Mouse (Mus musculus) intestine, embryonic 16.5 days (tissue): ENCODE results near the gene Cbs. TPM values are rescaled to one million over a fixed set of nuclear protein-coding genes. Genes with fewer than 3 reads are reported as not detected.

ENCODE experiments used
- ATAC-seq: fragments of 200-750 bp; cut with Nextera tagmentation; 2 replicates; pipeline ENCODE4 v1.8.0; 2017; ENCODE audit warnings: moderate TSS enrichment, moderate library complexity
- H3K27ac ChIP-seq: fragments of 300-500 bp; sonication (generic); 2 replicates; pipeline ENCODE4 v1.5.1; 2014; ENCODE audit warnings: mild to moderate bottlenecking, low read length
- H3K27me3 ChIP-seq: fragments of 300-500 bp; sonication (generic); replicated peaks from 2 replicates; pipeline ENCODE4 v1.6.1; 2014; ENCODE audit warnings: low read length, control low read depth, mixed read lengths; ENCODE audit not compliant: control insufficient read depth, insufficient read depth
- H3K36me3 ChIP-seq: fragments of 300-500 bp; sonication (generic); 2 replicates; pipeline ENCODE4 v1.6.1; 2014; ENCODE audit warnings: low read length, control low read depth; ENCODE audit not compliant: control insufficient read depth, insufficient read depth
- H3K4me1 ChIP-seq: fragments of 300-500 bp; sonication (generic); 2 replicates; pipeline ENCODE4 v1.6.1; 2014; ENCODE audit warnings: low read length, control low read depth, mixed read lengths; ENCODE audit not compliant: control insufficient read depth, insufficient read depth
- H3K4me2 ChIP-seq: fragments of 300-500 bp; sonication (generic); 2 replicates; pipeline ENCODE4 v1.6.1; 2014; ENCODE audit warnings: low read depth, low read length, control low read depth
- H3K4me3 ChIP-seq: fragments of 300-500 bp; sonication (generic); 2 replicates; pipeline ENCODE4 v1.5.1; 2014; ENCODE audit warnings: mild to moderate bottlenecking, low read length
- H3K9ac ChIP-seq: fragments of 300-500 bp; sonication (generic); 2 replicates; pipeline ENCODE4 v1.6.1; 2014; ENCODE audit warnings: low read depth, low read length
- H3K9me3 ChIP-seq: fragments of 300-500 bp; sonication (generic); 2 replicates; pipeline ENCODE4 v1.6.1; 2016; ENCODE audit warnings: low read length, control low read depth; ENCODE audit not compliant: control insufficient read depth
- WGBS: fragments of 180-500 bp; shearing (Covaris S2); extraction: QIAGEN DNeasy Blood & Tissue Kit; methylation state at CpG from one replicate; pipeline ENCODE4 v1.1.7; 2014; 5-methylcytosine and 5-hydroxymethylcytosine counted together
- polyA plus RNA-seq: library from polyadenylated mRNA; unstranded; fragments of >200 nt; fragmentation: Nextera tagmentation; extraction: Ambion mirVana; gene quantifications from 2 replicates; pipeline ENCODE4 v1.2.1, GENCODE M21; 2015

Cbs gene
- 12.2 and 12.5 TPM in 2 replicates for polyA plus RNA-seq

GRCm38 (mm10) chr17:31636942-31637811 is at the start of gene Cbs:
Gene Cbs, minus strand, starts transcription at chr17:31637238.
- Histone ChIP-seq H3K4me2 (peak within 1 kb of the TSS; percentile 95), H3K36me3 (no peaks in the 10 kb centered on the region), H3K4me3 (peak within 1 kb of the TSS; percentile 63), H3K4me1 (peaks cover 13% of the 10 kb centered on the region), H3K9me3 (no peaks in the 10 kb centered on the region), H3K9ac (peak within 1 kb of the TSS; percentile 60), H3K27ac (no peak within 1 kb of the TSS), H3K27me3 (peaks cover 9% of the 10 kb centered on the region)
- peak; percentile 95 for ATAC-seq
- WGBS: 2% methylated on average over 60 of the region's 61 CpGs

- WGBS: 24% methylated on average over 3 of the region's 3 CpGs
- no peak overlapping the region for H3K4me3 ChIP-seq
These were observed 49.2 kb upstream of the Cbs start for GRCm38 (mm10) chr17:31686225-31686564.

DNA sequence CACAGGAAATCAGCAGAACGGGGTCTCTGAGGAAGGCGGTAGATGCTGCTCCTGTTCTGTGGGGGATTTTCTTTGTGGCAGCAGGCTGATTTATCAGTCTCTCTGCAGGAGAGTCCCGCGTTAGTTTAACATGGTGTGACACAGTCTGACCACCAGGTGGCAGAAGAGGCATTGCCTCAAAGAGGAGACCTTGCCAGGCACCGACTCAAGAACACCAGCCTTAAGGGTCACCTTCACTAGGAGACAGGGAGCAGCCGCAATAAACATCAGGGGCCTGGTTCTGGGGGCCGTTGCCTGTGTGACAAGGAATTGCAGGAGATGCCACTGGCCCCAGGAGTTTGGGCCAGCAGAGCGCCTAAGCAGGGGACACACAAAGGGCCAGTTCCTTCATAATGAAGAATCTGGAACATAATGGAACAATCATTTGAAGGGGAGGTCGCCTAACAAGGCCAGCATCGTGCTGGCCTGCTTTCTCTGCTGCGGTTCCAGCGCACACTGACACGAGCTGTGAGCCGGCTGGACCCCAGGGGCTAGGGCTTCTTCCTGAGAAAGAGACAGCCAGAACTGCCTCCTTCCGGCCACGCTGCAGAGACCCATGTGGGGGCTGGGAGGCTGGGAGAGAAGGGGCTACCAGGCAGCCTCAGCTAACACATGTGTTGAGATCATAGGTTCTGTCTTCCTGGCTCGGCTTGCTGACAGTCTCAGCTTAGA is 48.6 kb upstream of the Cbs start:
- Histone ChIP-seq H3K4me3 (no peak overlapping the region), H3K9ac (peak overlapping the region; percentile 46), H3K27me3 (no peaks in the 10 kb centered on the region), H3K4me2 (peak overlapping the region; percentile 31), H3K36me3 (no peaks in the 10 kb centered on the region), H3K9me3 (no peaks in the 10 kb centered on the region), H3K4me1 (peaks cover 8% of the 10 kb centered on the region), H3K27ac (peak overlapping the region; percentile 87)
- ATAC-seq: peak; percentile 71
- 13% methylated on average over 17 of the region's 17 CpGs for WGBS

More at GRCm38 (mm10) chr17:31686225-31686564, 49.2 kb upstream of the Cbs start:
- H3K27ac ChIP-seq: peak overlapping the region; percentile 87
- H3K36me3 ChIP-seq: no peaks in the 10 kb centered on the region
- H3K27me3 ChIP-seq: no peaks in the 10 kb centered on the region
- H3K9ac ChIP-seq: peak overlapping the region; percentile 46; the same call in 1 of the 2 replicates
- no peaks in the 10 kb centered on the region for H3K9me3 ChIP-seq
- peaks cover 8% of the 10 kb centered on the region for H3K4me1 ChIP-seq
- peak overlapping the region; percentile 31 for H3K4me2 ChIP-seq
- peak; percentile 65 for ATAC-seq

- Histone ChIP-seq H3K9me3 (no peaks in the 10 kb centered on the region), H3K36me3 (no peaks in the 10 kb centered on the region), H3K9ac (no peak overlapping the region), H3K27ac (no peak overlapping the region), H3K4me3 (no peak overlapping the region), H3K27me3 (no peaks in the 10 kb centered on the region), H3K4me2 (no peak overlapping the region), H3K4me1 (no peaks in the 10 kb centered on the region)
- ATAC-seq: no peak
- 69% methylated on average over 2 of the region's 2 CpGs for WGBS
These were observed 43.4 kb upstream of the Cbs start for GRCm38 (mm10) chr17:31680450-31680849.

DNA sequence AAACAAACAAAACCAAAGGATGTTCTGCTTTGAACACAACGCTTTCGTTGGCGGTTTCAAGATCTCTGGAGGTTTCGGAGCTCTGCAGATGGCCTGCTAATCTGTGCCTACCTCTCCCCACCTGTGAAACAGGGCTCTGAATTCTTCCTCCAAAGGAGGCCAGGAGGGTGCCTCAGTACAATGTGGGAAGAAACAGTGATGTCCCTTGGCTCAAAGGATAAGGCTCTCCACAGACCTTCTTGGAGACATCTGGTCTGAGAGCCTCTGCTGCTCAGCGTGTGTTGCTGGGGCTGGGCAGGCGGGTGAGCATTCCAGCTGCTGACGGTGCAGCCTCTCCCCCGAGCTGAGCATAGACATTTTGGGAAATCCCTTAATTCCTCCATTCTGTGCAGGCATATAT is 40.5 kb upstream of the Cbs start, which contains the start of gene Cryaa:
Cryaa (plus strand) TSS at position 301 of the 400 bp plus-strand sequence.
- H3K9me3 ChIP-seq: no peaks in the 10 kb centered on the region
- no peaks in the 10 kb centered on the region for H3K27me3 ChIP-seq
- H3K9ac ChIP-seq: no peak within 1 kb of the TSS
- no peaks in the 10 kb centered on the region for H3K4me1 ChIP-seq
- H3K36me3 ChIP-seq: no peaks in the 10 kb centered on the region
- WGBS: 72% methylated on average over 8 of the region's 8 CpGs
- no peak within 1 kb of the TSS for H3K4me2 ChIP-seq
- no peak within 1 kb of the TSS for H3K27ac ChIP-seq
- H3K4me3 ChIP-seq: no peak within 1 kb of the TSS
- no peak for ATAC-seq

DNA sequence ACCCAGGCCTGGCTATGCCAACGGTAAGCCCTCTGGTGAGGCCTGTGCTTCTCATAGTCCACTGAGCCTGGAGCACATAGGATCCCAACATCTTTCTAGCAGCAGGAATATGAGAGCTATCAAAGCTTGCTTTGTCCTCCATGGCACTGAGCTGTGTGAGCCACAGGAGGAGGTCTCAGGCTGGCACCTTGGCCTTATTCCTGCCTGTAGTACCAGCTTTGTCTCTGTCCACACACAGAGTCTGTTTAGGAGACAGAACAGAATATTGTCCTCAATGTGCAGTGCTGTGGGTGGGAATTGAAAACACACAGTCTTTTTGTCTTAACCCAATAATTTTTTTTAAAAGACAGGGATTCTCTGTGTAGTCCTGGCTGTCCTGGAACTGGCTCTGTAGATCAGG is 37.4 kb upstream of the Cbs start:
- no peaks in the 10 kb centered on the region for H3K9me3 ChIP-seq
- H3K9ac ChIP-seq: no peak overlapping the region
- ATAC-seq: no peak
- no peak overlapping the region for H3K4me3 ChIP-seq
- no peaks in the 10 kb centered on the region for H3K4me1 ChIP-seq
- H3K36me3 ChIP-seq: no peaks in the 10 kb centered on the region
- WGBS: 47% methylated on average over 1 of the region's 1 CpGs
- H3K27ac ChIP-seq: no peak overlapping the region
- no peaks in the 10 kb centered on the region for H3K27me3 ChIP-seq
- H3K4me2 ChIP-seq: no peak overlapping the region

DNA sequence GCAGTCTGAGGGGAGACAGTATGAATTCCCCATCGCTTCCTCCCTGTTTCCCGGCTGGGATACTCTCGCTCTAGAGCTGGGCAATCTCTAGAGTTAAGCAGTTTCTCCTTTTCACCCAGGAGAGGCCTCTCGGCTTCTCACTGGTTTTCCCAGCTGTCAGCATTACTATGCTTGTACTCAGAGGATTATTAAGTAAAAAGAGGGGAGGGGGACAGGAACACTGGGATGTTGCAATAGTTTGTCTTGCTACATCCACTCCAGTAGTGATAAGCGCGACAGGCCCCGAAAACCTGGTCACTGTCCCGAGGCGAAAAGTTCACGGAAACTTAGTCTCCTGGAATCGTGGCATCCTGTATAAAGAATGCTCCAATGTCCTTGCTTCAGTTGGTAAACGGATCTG is 35.2 kb upstream of the Cbs start:
- WGBS: 90% methylated on average over 12 of the region's 12 CpGs
- no peak overlapping the region for H3K27ac ChIP-seq
- no peak for ATAC-seq

GRCm38 (mm10) chr17:31671698-31672097 is 34.7 kb upstream of the Cbs start:
- H3K27me3 ChIP-seq: no peaks in the 10 kb centered on the region
- H3K4me3 ChIP-seq: no peak overlapping the region
- H3K9ac ChIP-seq: no peak overlapping the region
- H3K9me3 ChIP-seq: no peaks in the 10 kb centered on the region
- no peak overlapping the region for H3K4me2 ChIP-seq
- no peaks in the 10 kb centered on the region for H3K36me3 ChIP-seq
- H3K4me1 ChIP-seq: no peaks in the 10 kb centered on the region
- 75% methylated on average over 8 of the region's 8 CpGs for WGBS
- no peak overlapping the region for H3K27ac ChIP-seq
- ATAC-seq: no peak

More for the DNA sequence above, 35.2 kb upstream of the Cbs start:
- no peaks in the 10 kb centered on the region for H3K9me3 ChIP-seq
- H3K9ac ChIP-seq: no peak overlapping the region
- no peaks in the 10 kb centered on the region for H3K36me3 ChIP-seq
- H3K4me3 ChIP-seq: no peak overlapping the region
- no peaks in the 10 kb centered on the region for H3K27me3 ChIP-seq
- no peaks in the 10 kb centered on the region for H3K4me1 ChIP-seq
- no peak overlapping the region for H3K4me2 ChIP-seq

GRCm38 (mm10) chr17:31670163-31670562 is 33.1 kb upstream of the Cbs start:
- no peaks in the 10 kb centered on the region for H3K4me1 ChIP-seq
- H3K9me3 ChIP-seq: no peaks in the 10 kb centered on the region
- no peak for ATAC-seq
- no peak overlapping the region for H3K9ac ChIP-seq
- H3K4me3 ChIP-seq: no peak overlapping the region
- no peak overlapping the region for H3K27ac ChIP-seq
- 50% methylated on average over 11 of the region's 11 CpGs for WGBS
- no peaks in the 10 kb centered on the region for H3K27me3 ChIP-seq
- H3K36me3 ChIP-seq: no peaks in the 10 kb centered on the region
- H3K4me2 ChIP-seq: no peak overlapping the region
